Mouse (Mus musculus): ENCODE measurements at regions not wholly inside any gene's neighbourhood (a gene's known extent, or its start where the extent isn't known, plus 50 kb on each side); places are given as distances from the start of the nearest gene placed in this dataset.

- no peak for TF ChIP-seq CTCF (IDR thresholded peaks at IDR 0.05; ENCODE audit: borderline replicate concordance, extremely low read depth, insufficient read depth, insufficient read length)
- no peak for TF ChIP-seq POLR2A (IDR thresholded peaks at IDR 0.05; ENCODE audit: borderline replicate concordance, extremely low read depth, insufficient read depth, insufficient read length, poor library complexity, severe bottlenecking)
Measured at GRCm38 (mm10) chr7:115025803-115026202, 282.3 kb downstream of the Insc start.

Measured in brain, embryonic 14.5 days (tissue).